8 mouse cellular contexts compared by ENCODE assay signal in genomic region chrX:12762334-12763126, GRCm38 (mm10). TPM values are rescaled to one million over a fixed set of nuclear protein-coding genes. Genes with fewer than 3 reads are reported as not detected.
DNase-seq lines count a peak whose midpoint lies in the region; ATAC-seq and TF ChIP-seq lines count a peak whose summit lies in the region.

No protein-coding gene starts in this region.

- H3K9ac ChIP-seq in heart, embryonic 15.5 days: peak overlapping the region; percentile 88
- peak overlapping the region; percentile 86 for H3K9ac ChIP-seq in ES-Bruce4 (ENCODE audit: low read depth, poor library complexity, severe bottlenecking)
- peak overlapping the region; percentile 84 for H3K9ac ChIP-seq in embryonic facial prominence, embryonic 13.5 days
- peak overlapping the region; percentile 28; the same call in 1 of the 2 replicates for H3K9ac ChIP-seq in limb, embryonic 15.5 days
- H3K9ac ChIP-seq in stomach, embryonic 16.5 days (ENCODE audit: low read length): peak overlapping the region; percentile 83

- ATAC-seq in heart, embryonic 15.5 days (replicated peaks; ENCODE audit: insufficient number of reproducible peaks, insufficient read depth, low FRiP score, low read depth): no peak
- ATAC-seq in embryonic facial prominence, embryonic 13.5 days (ENCODE audit: insufficient number of reproducible peaks, insufficient read depth, low FRiP score, low TSS enrichment, low read depth): no peak
- no peak for ATAC-seq in limb, embryonic 15.5 days (ENCODE audit: insufficient number of reproducible peaks, low FRiP score, low TSS enrichment, low read depth)
- ATAC-seq in stomach, embryonic 16.5 days (ENCODE audit: insufficient read depth, low FRiP score): no peak

- peak overlapping the region; percentile 59 for H3K4me2 ChIP-seq in heart, embryonic 15.5 days
- peak overlapping the region; percentile 58 for H3K4me2 ChIP-seq in embryonic facial prominence, embryonic 13.5 days
- H3K4me2 ChIP-seq in limb, embryonic 15.5 days: peak overlapping the region; percentile 39
- H3K4me2 ChIP-seq in stomach, embryonic 16.5 days (ENCODE audit: low read depth, low read length): peak overlapping the region; percentile 58

- WGBS in heart, embryonic 15.5 days: 11% methylated on average over 32 of the region's 32 CpGs
- WGBS in embryonic facial prominence, embryonic 13.5 days: 16% methylated on average over 32 of the region's 32 CpGs
- WGBS in limb, embryonic 15.5 days: 14% methylated on average over 32 of the region's 32 CpGs
- 13% methylated on average over 32 of the region's 32 CpGs for WGBS in stomach, embryonic 16.5 days

- H3K4me1 ChIP-seq in heart, embryonic 15.5 days (replicated peaks): no peaks in the 10 kb centered on the region; the same call in 1 of the 2 replicates
- H3K4me1 ChIP-seq in ES-Bruce4 (ENCODE audit: control insufficient read depth, insufficient read depth, low read length): no peaks in the 10 kb centered on the region
- 0 out of 2 replicates have a peak, but pooled peaks cover 6% of the 10 kb centered on the region for H3K4me1 ChIP-seq in embryonic facial prominence, embryonic 13.5 days
- H3K4me1 ChIP-seq in limb, embryonic 15.5 days: no peaks in the 10 kb centered on the region
- 0 out of 2 replicates have a peak, but pooled peaks cover 3% of the 10 kb centered on the region for H3K4me1 ChIP-seq in stomach, embryonic 16.5 days (ENCODE audit: control insufficient read depth, insufficient read depth, low read length)

- DNase-seq in heart, adult 9 months (ENCODE audit: low spot score in 2 of 2): no peak
- no peak for DNase-seq in adrenal gland, postnatal 10 days
- DNase-seq in frontal cortex, postnatal 36 days (ENCODE audit: low spot score in 2 of 2): no peak

- H3K4me3 ChIP-seq in heart, embryonic 15.5 days: peak overlapping the region; percentile 74
- H3K4me3 ChIP-seq in ES-Bruce4 (ENCODE audit: low read depth, low read length): peak overlapping the region; percentile 78
- H3K4me3 ChIP-seq in embryonic facial prominence, embryonic 13.5 days: peak overlapping the region; percentile 60
- peak overlapping the region; percentile 60 for H3K4me3 ChIP-seq in limb, embryonic 15.5 days
- peak overlapping the region; percentile 64 for H3K4me3 ChIP-seq in stomach, embryonic 16.5 days (replicated peaks; ENCODE audit: low read length)

- TF ChIP-seq EP300 in ES-Bruce4 (IDR thresholded peaks at IDR 0.05; ENCODE audit: insufficient read depth, low read depth, low read length): no peak

- H3K27me3 ChIP-seq in heart, embryonic 15.5 days: peaks cover 13% of the 10 kb centered on the region
- no peaks in the 10 kb centered on the region for H3K27me3 ChIP-seq in ES-Bruce4 (ENCODE audit: control insufficient read depth, insufficient read depth, low read length, poor library complexity, severe bottlenecking)
- H3K27me3 ChIP-seq in embryonic facial prominence, embryonic 13.5 days: peaks cover 26% of the 10 kb centered on the region
- H3K27me3 ChIP-seq in limb, embryonic 15.5 days: peaks cover 10% of the 10 kb centered on the region; the same call in 1 of the 2 replicates
- peaks cover 18% of the 10 kb centered on the region; the same call in 1 of the 2 replicates for H3K27me3 ChIP-seq in stomach, embryonic 16.5 days (ENCODE audit: control insufficient read depth, insufficient read depth, low read length)

- H3K9me3 ChIP-seq in heart, embryonic 15.5 days (replicated peaks): no peaks in the 10 kb centered on the region
- no peaks in the 10 kb centered on the region for H3K9me3 ChIP-seq in ES-Bruce4 (replicated peaks; ENCODE audit: control insufficient read depth, insufficient read depth, low read length, poor library complexity, severe bottlenecking)
- no peaks in the 10 kb centered on the region for H3K9me3 ChIP-seq in embryonic facial prominence, embryonic 13.5 days
- no peaks in the 10 kb centered on the region for H3K9me3 ChIP-seq in limb, embryonic 15.5 days
- H3K9me3 ChIP-seq in stomach, embryonic 16.5 days (replicated peaks; ENCODE audit: control insufficient read depth, low read length): no peaks in the 10 kb centered on the region

- no peaks in the 10 kb centered on the region for H3K36me3 ChIP-seq in heart, embryonic 15.5 days
- H3K36me3 ChIP-seq in ES-Bruce4 (ENCODE audit: control insufficient read depth, insufficient read depth, low read length, poor library complexity, severe bottlenecking): no peaks in the 10 kb centered on the region
- H3K36me3 ChIP-seq in embryonic facial prominence, embryonic 13.5 days: no peaks in the 10 kb centered on the region
- no peaks in the 10 kb centered on the region for H3K36me3 ChIP-seq in limb, embryonic 15.5 days
- no peaks in the 10 kb centered on the region for H3K36me3 ChIP-seq in stomach, embryonic 16.5 days (ENCODE audit: control insufficient read depth, insufficient read depth, low read length)

- no peak for TF ChIP-seq POLR2A in ES-Bruce4 (IDR thresholded peaks at IDR 0.05; ENCODE audit: insufficient read depth, low read length)

- TF ChIP-seq CTCF in ES-Bruce4 (IDR thresholded peaks at IDR 0.05; ENCODE audit: low read depth, low read length): no peak

- peak overlapping the region; percentile 98 for H3K27ac ChIP-seq in heart, embryonic 15.5 days
- H3K27ac ChIP-seq in ES-Bruce4 (ENCODE audit: insufficient read depth, low read length): peak overlapping the region; percentile 74
- peak overlapping the region; percentile 96 for H3K27ac ChIP-seq in embryonic facial prominence, embryonic 13.5 days
- H3K27ac ChIP-seq in limb, embryonic 15.5 days: peak overlapping the region; percentile 96
- H3K27ac ChIP-seq in stomach, embryonic 16.5 days (ENCODE audit: low read length): peak overlapping the region; percentile 96

RNA-seq across cellular contexts. Expression of gene Med14, which starts 0.7 kb away (rescaled TPM):
- 14.2 and 16.6 TPM in 2 replicates for polyA plus RNA-seq in heart, embryonic 15.5 days (2015; fragmentation: Nextera tagmentation; extraction: Ambion mirVana)
- polyA plus RNA-seq in ES-Bruce4 (2011; ENCODE audit: insufficient read depth, insufficient read length, low read depth, missing spikeins): 43.9 and 46.2 TPM in 2 replicates
- 12.2 and 12.6 TPM in 2 replicates for polyA plus RNA-seq in embryonic facial prominence, embryonic 13.5 days (2015; fragmentation: Nextera tagmentation; extraction: Ambion mirVana)
- 11.1 and 12.4 TPM in 2 replicates for polyA plus RNA-seq in limb, embryonic 15.5 days (2015; fragmentation: Nextera tagmentation; extraction: Ambion mirVana)
- 10.8 and 11.1 TPM in 2 replicates for polyA plus RNA-seq in stomach, embryonic 16.5 days (2015; fragmentation: Nextera tagmentation; extraction: Ambion mirVana)
- 10 to 100 TPM; 22.4 to 29.0 TPM for total RNA-seq in adrenal gland, postnatal 10 days (2021)

Comparison
In these comparisons a context has a peak if more than half of its experiments do, and no peak if none do; other contexts are left out.
1. H3K9ac ChIP-seq: peak in every context shown above with its lines; median percentile 88 in heart, embryonic 15.5 days; 86 in ES-Bruce4; 84 in embryonic facial prominence, embryonic 13.5 days; 83 in stomach, embryonic 16.5 days; 28 in limb, embryonic 15.5 days.